Mouse (Mus musculus) heart, adult 18-20 months (tissue): ENCODE data around the gene Git1. TPM values are rescaled to one million over a fixed set of nuclear protein-coding genes. Genes with fewer than 3 reads are reported as not detected.

Experiments
- DNase-seq, 2 experiments: peaks; one replicate each; pipeline ENCODE4 v3.0.0; 2021 to 2022; ENCODE audit warnings: mixed read lengths in 1 of 2
- total RNA-seq, 2 experiments: library from RNA; stranded (reverse); gene quantifications; 2 replicates each; pipeline ENCODE4 v1.2.3; 2021

The Git1 gene
- total RNA-seq, 2 experiments from 2014 or later = 54.7 to 58.9 TPM

- DNase-seq = peak; percentile 80 to 88
Observed at GRCm38 (mm10) chr11:77501392-77501791, 8.0 kb downstream of the Git1 start.

- no peak for DNase-seq
Observed at GRCm38 (mm10) chr11:77501971-77502370, 8.6 kb downstream of the Git1 start.

- no peak for DNase-seq
Observed at GRCm38 (mm10) chr11:77502481-77502880, 9.1 kb downstream of the Git1 start.

- DNase-seq = peak; percentile 50 to 67
Observed at GRCm38 (mm10) chr11:77503511-77503910, 10.1 kb downstream of the Git1 start.

GRCm38 (mm10) chr11:77504377-77504776 lies 11.0 kb downstream of the Git1 start:
- DNase-seq = no peak

GRCm38 (mm10) chr11:77505291-77505980 lies 12.1 kb downstream of the Git1 start:
- no peak for DNase-seq

- no peak for DNase-seq
Observed at GRCm38 (mm10) chr11:77506273-77506672, 12.9 kb downstream of the Git1 start.

- DNase-seq = no peak
Observed at GRCm38 (mm10) chr11:77506941-77507340, 13.6 kb downstream of the Git1 start.

GRCm38 (mm10) chr11:77507426-77507825 lies 14.1 kb downstream of the Git1 start:
- no peak for DNase-seq

- DNase-seq = peak; percentile 89
Observed at GRCm38 (mm10) chr11:77508068-77509021, 15.0 kb downstream of the Git1 start.

- no peak for DNase-seq
Observed at GRCm38 (mm10) chr11:77511336-77511735, 18.0 kb downstream of the Git1 start.

GRCm38 (mm10) chr11:77512891-77513810 lies 19.8 kb downstream of the Git1 start:
- DNase-seq = peak; percentile 89 to 91

- DNase-seq = peak in 1 of 2 experiments; percentile 44
Observed at GRCm38 (mm10) chr11:77513811-77514170, 20.4 kb downstream of the Git1 start.

- DNase-seq = peak in 1 of 2 experiments; percentile 39
Observed at GRCm38 (mm10) chr11:77514281-77514831, 21.0 kb downstream of the Git1 start.

GRCm38 (mm10) chr11:77514832-77515636 lies 21.7 kb downstream of the Git1 start, which contains the start of gene Abhd15:
TSS of gene Abhd15 (plus strand) at chr11:77515121.
- peak; percentile 88 to 92 for DNase-seq

- DNase-seq = no peak
Observed at GRCm38 (mm10) chr11:77515637-77516552, 22.5 kb downstream of the Git1 start, which contains the start of gene Trp53i13. TSS of gene Trp53i13 (minus strand) at chr11:77515980.

- no peak for DNase-seq
Observed at GRCm38 (mm10) chr11:77516553-77517425, 23.4 kb downstream of the Git1 start.

GRCm38 (mm10) chr11:77518051-77518798 lies 24.9 kb downstream of the Git1 start:
- peak in 1 of 2 experiments; percentile 10 for DNase-seq
